Mouse (Mus musculus) megakaryocyte, embryonic 14.5 days (primary cell): ENCODE measurements at regions not wholly inside any gene's neighbourhood (a gene's known extent, or its start where the extent isn't known, plus 50 kb on each side); places are given as distances from the start of the nearest gene placed in this dataset.

Source experiments
- FLI1 ChIP-seq: IDR thresholded peaks from 2 replicates; pipeline ENCODE4 v1.6.1; 2012; ENCODE audit warnings: low read length, inconsistent platforms, mixed read lengths
- GATA1 ChIP-seq: IDR thresholded peaks from 3 replicates; pipeline ENCODE4 v1.6.1; 2012; ENCODE audit warnings: mixed read lengths, low read length, inconsistent platforms, borderline replicate concordance

DNA sequence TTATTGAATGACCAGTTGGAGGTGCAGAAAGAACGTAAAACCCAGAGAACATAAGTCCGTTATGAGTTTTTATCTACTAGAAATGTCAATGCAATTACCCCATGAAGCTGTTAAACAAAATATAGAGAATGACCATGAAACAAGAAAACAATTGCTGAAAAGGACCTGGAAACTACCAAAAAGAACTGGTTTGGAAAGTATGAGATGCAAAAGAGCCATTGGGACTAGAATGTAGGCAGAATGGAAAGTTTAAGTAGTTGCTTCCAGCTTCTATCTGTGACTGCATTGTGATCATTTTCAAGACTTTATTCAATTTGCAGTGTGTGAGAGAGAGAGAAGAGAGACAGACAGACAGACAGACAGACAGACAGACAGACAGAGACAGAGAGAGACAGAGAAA is 216.1 kb downstream of the Antxr2 start:
- TF ChIP-seq GATA1 = no peak
- TF ChIP-seq FLI1 = no peak
